Mouse (Mus musculus) bone marrow macrophage, adult 2 months (primary cell): ENCODE results near the gene Myh1.

Experiments
- CTCF ChIP-seq: IDR thresholded peaks from 2 replicates; pipeline ENCODE4 v1.5.1; 2012; ENCODE audit warnings: low read depth, mild to moderate bottlenecking, low read length, moderate library complexity
- POLR2A ChIP-seq: IDR thresholded peaks from 2 replicates; pipeline ENCODE4 v1.6.1; 2012; ENCODE audit warnings: mild to moderate bottlenecking, low read depth, low read length, borderline replicate concordance

GRCm38 (mm10) chr11:67229166-67229565, 29.3 kb downstream of the Myh1 start:
- TF ChIP-seq CTCF = no peak
- TF ChIP-seq POLR2A = no peak
